Mouse (Mus musculus) hindbrain, embryonic 14.5 days (tissue): ENCODE measurements around the gene Tnfsf18. TPM values are rescaled to one million over a fixed set of nuclear protein-coding genes. Genes with fewer than 3 reads are reported as not detected.

Experiments
- ATAC-seq: fragments of 200-750 bp; cut with Nextera tagmentation; 2 replicates; pipeline ENCODE4 v1.8.0; 2017; ENCODE audit warnings: moderate number of reproducible peaks, mild to moderate bottlenecking, moderate TSS enrichment, moderate library complexity; ENCODE audit not compliant: low FRiP score
- DNase-seq: peaks from one replicate; pipeline ENCODE4 v3.0.0-alpha.2; 2015; ENCODE audit warnings: low spot score
- H3K27ac ChIP-seq: fragments of 300-500 bp; sonication (generic); 2 replicates; pipeline ENCODE4 v1.5.1; 2014; ENCODE audit warnings: mild to moderate bottlenecking, moderate library complexity
- H3K27me3 ChIP-seq: fragments of 300-500 bp; sonication (generic); 2 replicates; pipeline ENCODE4 v1.6.1; 2014; ENCODE audit warnings: mild to moderate bottlenecking, low read length, mixed read lengths; ENCODE audit not compliant: control insufficient read depth, insufficient read depth
- H3K36me3 ChIP-seq: fragments of 300-500 bp; sonication (generic); replicated peaks from 2 replicates; pipeline ENCODE4 v1.6.1; 2014; ENCODE audit not compliant: control insufficient read depth, insufficient read depth
- H3K4me1 ChIP-seq: fragments of 300-500 bp; sonication (generic); replicated peaks from 2 replicates; pipeline ENCODE4 v1.6.1; 2014; ENCODE audit warnings: antibody characterized with exemption, low read length, mixed read lengths; ENCODE audit not compliant: control insufficient read depth, insufficient read depth
- H3K4me2 ChIP-seq: fragments of 300-500 bp; sonication (generic); replicated peaks from 2 replicates; pipeline ENCODE4 v1.6.1; 2014; ENCODE audit warnings: mild to moderate bottlenecking, moderate library complexity
- H3K4me3 ChIP-seq: fragments of 300-500 bp; sonication (generic); replicated peaks from 2 replicates; pipeline ENCODE4 v1.5.1; 2014; ENCODE audit warnings: mild to moderate bottlenecking, low read length
- H3K9ac ChIP-seq: fragments of 300-500 bp; sonication (generic); 2 replicates; pipeline ENCODE4 v1.6.1; 2014
- H3K9me3 ChIP-seq: fragments of 300-500 bp; sonication (generic); 2 replicates; pipeline ENCODE4 v1.6.1; 2016; ENCODE audit warnings: low read length; ENCODE audit not compliant: control insufficient read depth
- WGBS: fragments of 180-500 bp; shearing (Covaris S2); extraction: QIAGEN DNeasy Blood & Tissue Kit; methylation state at CpG from one replicate; pipeline ENCODE4 v1.1.7; 2014; 5-methylcytosine and 5-hydroxymethylcytosine counted together
- polyA plus RNA-seq: library from polyadenylated mRNA; unstranded; fragments of >200 nt; fragmentation: Nextera tagmentation; extraction: Ambion mirVana; gene quantifications from 2 replicates; pipeline ENCODE4 v1.2.1, GENCODE M21; 2014

Tnfsf18 gene
- polyA plus RNA-seq = 0.19 TPM in 1 of 2 replicates, not detected in the other

- DNase-seq = peak; percentile 68
Observed at GRCm38 (mm10) chr1:161494343-161494742, at the start of gene Tnfsf18. Tnfsf18 (plus strand) TSS chr1:161494655.

GRCm38 (mm10) chr1:161444858-161445257, 49.6 kb upstream of the Tnfsf18 start:
- no peaks in the 10 kb centered on the region for H3K36me3 ChIP-seq
- no peak for DNase-seq
- ATAC-seq = no peak
- no peak overlapping the region for H3K4me3 ChIP-seq
- H3K9ac ChIP-seq = no peak overlapping the region
- 65% methylated on average over 7 of the region's 7 CpGs for WGBS
- H3K27ac ChIP-seq = no peak overlapping the region
- H3K4me1 ChIP-seq = no peaks in the 10 kb centered on the region
- H3K4me2 ChIP-seq = no peak overlapping the region
- no peaks in the 10 kb centered on the region for H3K9me3 ChIP-seq
- H3K27me3 ChIP-seq = no peaks in the 10 kb centered on the region

More at GRCm38 (mm10) chr1:161494343-161494742, at the start of gene Tnfsf18:
- Histone ChIP-seq H3K27me3 (no peaks in the 10 kb centered on the region), H3K4me3 (no peak within 1 kb of the TSS), H3K4me1 (no peaks in the 10 kb centered on the region), H3K27ac (no peak within 1 kb of the TSS), H3K36me3 (no peaks in the 10 kb centered on the region), H3K9ac (no peak within 1 kb of the TSS), H3K9me3 (no peaks in the 10 kb centered on the region), H3K4me2 (no peak within 1 kb of the TSS)
- WGBS = 44% methylated on average over 8 of the region's 8 CpGs
- peak; percentile 51; the same call in 1 of the 2 replicates for ATAC-seq

- Histone ChIP-seq H3K4me1 (no peaks in the 10 kb centered on the region), H3K4me3 (no peak overlapping the region), H3K9ac (no peak overlapping the region), H3K36me3 (no peaks in the 10 kb centered on the region), H3K27ac (no peak overlapping the region), H3K4me2 (no peak overlapping the region), H3K27me3 (no peaks in the 10 kb centered on the region), H3K9me3 (no peaks in the 10 kb centered on the region)
- 58% methylated on average over 3 of the region's 3 CpGs for WGBS
- no peak for ATAC-seq
- DNase-seq = no peak
Observed at GRCm38 (mm10) chr1:161451683-161452245, 42.7 kb upstream of the Tnfsf18 start.

- 94% methylated on average over 1 of the region's 1 CpGs for WGBS
- H3K27ac ChIP-seq = no peak overlapping the region
- no peaks in the 10 kb centered on the region for H3K36me3 ChIP-seq
- H3K27me3 ChIP-seq = no peaks in the 10 kb centered on the region
- no peaks in the 10 kb centered on the region for H3K9me3 ChIP-seq
- no peak overlapping the region for H3K9ac ChIP-seq
- H3K4me1 ChIP-seq = no peaks in the 10 kb centered on the region
- H3K4me2 ChIP-seq = no peak overlapping the region
- H3K4me3 ChIP-seq = no peak overlapping the region
- ATAC-seq (no peak), DNase-seq (peak; percentile 10)
Observed at GRCm38 (mm10) chr1:161452250-161452649, 42.2 kb upstream of the Tnfsf18 start.

- H3K9ac ChIP-seq = no peak overlapping the region
- no peaks in the 10 kb centered on the region for H3K36me3 ChIP-seq
- no peak overlapping the region for H3K4me2 ChIP-seq
- H3K27me3 ChIP-seq = no peaks in the 10 kb centered on the region
- no peak overlapping the region for H3K4me3 ChIP-seq
- H3K4me1 ChIP-seq = no peaks in the 10 kb centered on the region
- H3K27ac ChIP-seq = no peak overlapping the region
- 67% methylated on average over 2 of the region's 2 CpGs for WGBS
- DNase-seq = no peak
- H3K9me3 ChIP-seq = no peaks in the 10 kb centered on the region
- ATAC-seq = no peak
Observed at GRCm38 (mm10) chr1:161463388-161464085, 30.9 kb upstream of the Tnfsf18 start.

GRCm38 (mm10) chr1:161477221-161477620, 17.2 kb upstream of the Tnfsf18 start:
- H3K4me3 ChIP-seq = no peak overlapping the region
- no peaks in the 10 kb centered on the region for H3K36me3 ChIP-seq
- no peaks in the 10 kb centered on the region for H3K9me3 ChIP-seq
- H3K4me1 ChIP-seq = no peaks in the 10 kb centered on the region
- 86% methylated on average over 3 of the region's 3 CpGs for WGBS
- H3K27ac ChIP-seq = no peak overlapping the region
- H3K27me3 ChIP-seq = no peaks in the 10 kb centered on the region
- ATAC-seq (no peak), DNase-seq (no peak)
- no peak overlapping the region for H3K4me2 ChIP-seq
- H3K9ac ChIP-seq = no peak overlapping the region

- Histone ChIP-seq H3K4me1 (no peaks in the 10 kb centered on the region), H3K27me3 (no peaks in the 10 kb centered on the region), H3K36me3 (no peaks in the 10 kb centered on the region), H3K9ac (no peak overlapping the region), H3K27ac (no peak overlapping the region), H3K4me3 (no peak overlapping the region), H3K9me3 (no peaks in the 10 kb centered on the region), H3K4me2 (no peak overlapping the region)
- ATAC-seq (no peak), DNase-seq (no peak)
- WGBS = 85% methylated on average over 1 of the region's 1 CpGs
Observed at GRCm38 (mm10) chr1:161479854-161480253, 14.6 kb upstream of the Tnfsf18 start.

- H3K4me3 ChIP-seq = no peak overlapping the region
- ATAC-seq = no peak
- H3K27ac ChIP-seq = no peak overlapping the region
- H3K9me3 ChIP-seq = no peaks in the 10 kb centered on the region
- H3K4me2 ChIP-seq = no peak overlapping the region
- no peaks in the 10 kb centered on the region for H3K4me1 ChIP-seq
- H3K9ac ChIP-seq = no peak overlapping the region
- H3K36me3 ChIP-seq = no peaks in the 10 kb centered on the region
- H3K27me3 ChIP-seq = no peaks in the 10 kb centered on the region
- WGBS = 89% methylated on average over 3 of the region's 3 CpGs
- DNase-seq = no peak
Observed at GRCm38 (mm10) chr1:161482211-161482610, 12.2 kb upstream of the Tnfsf18 start.

GRCm38 (mm10) chr1:161487069-161487468, 7.4 kb upstream of the Tnfsf18 start:
- Histone ChIP-seq H3K9me3 (no peaks in the 10 kb centered on the region), H3K9ac (no peak overlapping the region), H3K27me3 (no peaks in the 10 kb centered on the region), H3K4me1 (no peaks in the 10 kb centered on the region), H3K27ac (no peak overlapping the region), H3K36me3 (no peaks in the 10 kb centered on the region), H3K4me3 (no peak overlapping the region), H3K4me2 (no peak overlapping the region)
- DNase-seq (no peak), ATAC-seq (no peak)
- 88% methylated on average over 5 of the region's 5 CpGs for WGBS
